Mouse (Mus musculus) stomach, embryonic 15.5 days (tissue): ENCODE data around the gene Rnf144b. TPM values are rescaled to one million over a fixed set of nuclear protein-coding genes. Genes with fewer than 3 reads are reported as not detected.

Experiments
- ATAC-seq: fragments of 200-750 bp; cut with Nextera tagmentation; 2 replicates; pipeline ENCODE4 v1.8.0; 2017; ENCODE audit warnings: low read depth, moderate number of reproducible peaks, moderate TSS enrichment; ENCODE audit not compliant: insufficient read depth, low FRiP score
- H3K27ac ChIP-seq: fragments of 300-500 bp; sonication (generic); 2 replicates; pipeline ENCODE4 v1.5.1; 2015; ENCODE audit warnings: mild to moderate bottlenecking, inconsistent platforms
- H3K27me3 ChIP-seq: fragments of 300-500 bp; sonication (generic); replicated peaks from 2 replicates; pipeline ENCODE4 v1.6.1; 2015; ENCODE audit warnings: inconsistent platforms
- H3K36me3 ChIP-seq: fragments of 300-500 bp; sonication (generic); 2 replicates; pipeline ENCODE4 v1.6.1; 2015; ENCODE audit warnings: inconsistent platforms
- H3K4me1 ChIP-seq: fragments of 300-500 bp; sonication (generic); 2 replicates; pipeline ENCODE4 v1.6.1; 2015; ENCODE audit warnings: inconsistent platforms
- H3K4me2 ChIP-seq: fragments of 300-500 bp; sonication (generic); 2 replicates; pipeline ENCODE4 v1.6.1; 2015; ENCODE audit warnings: mild to moderate bottlenecking, inconsistent platforms
- H3K4me3 ChIP-seq: fragments of 300-500 bp; sonication (generic); replicated peaks from 2 replicates; pipeline ENCODE4 v1.5.1; 2015; ENCODE audit warnings: inconsistent platforms
- H3K9ac ChIP-seq: fragments of 300-500 bp; sonication (generic); 2 replicates; pipeline ENCODE4 v1.6.1; 2015; ENCODE audit warnings: inconsistent platforms
- H3K9me3 ChIP-seq: fragments of 300-500 bp; sonication (generic); 2 replicates; pipeline ENCODE4 v1.6.1; 2016; ENCODE audit warnings: inconsistent platforms
- whole genome bisulfite sequencing: fragments of 180-500 bp; shearing (Covaris S2); methylation state at CpG from one replicate; pipeline ENCODE4 v1.1.7; 2015; 5-methylcytosine and 5-hydroxymethylcytosine counted together
- polyA plus RNA-seq: library from polyadenylated mRNA; unstranded; fragments of >200 nt; fragmentation: Nextera tagmentation; extraction: Ambion mirVana; gene quantifications from 2 replicates; pipeline ENCODE4 v1.2.1, GENCODE M21; 2015

Gene Rnf144b
- polyA plus RNA-seq, 1 experiment from 2014 or later = 2.0 TPM

GRCm38 (mm10) chr13:47156841-47157240 is 34.4 kb downstream of the Rnf144b start:
- WGBS = 36% methylated on average over 5 of the region's 5 CpGs
- H3K36me3 ChIP-seq = no peaks in the 10 kb centered on the region
- H3K27ac ChIP-seq = no peak overlapping the region
- no peaks in the 10 kb centered on the region for H3K4me1 ChIP-seq
- H3K27me3 ChIP-seq = no peaks in the 10 kb centered on the region
- no peak overlapping the region for H3K9ac ChIP-seq
- no peaks in the 10 kb centered on the region for H3K9me3 ChIP-seq
- no peak for ATAC-seq
- H3K4me2 ChIP-seq = no peak overlapping the region
- H3K4me3 ChIP-seq = no peak overlapping the region

GRCm38 (mm10) chr13:47162001-47162400 is 39.5 kb downstream of the Rnf144b start:
- no peak for ATAC-seq
- Histone ChIP-seq H3K9me3 (no peaks in the 10 kb centered on the region), H3K4me3 (no peak overlapping the region), H3K36me3 (no peaks in the 10 kb centered on the region), H3K27me3 (no peaks in the 10 kb centered on the region), H3K9ac (no peak overlapping the region), H3K4me2 (no peak overlapping the region), H3K27ac (no peak overlapping the region), H3K4me1 (no peaks in the 10 kb centered on the region)
- 81% methylated on average over 5 of the region's 5 CpGs for WGBS

- Histone ChIP-seq H3K27me3 (no peaks in the 10 kb centered on the region), H3K4me1 (no peaks in the 10 kb centered on the region), H3K4me3 (no peak overlapping the region), H3K9ac (no peak overlapping the region), H3K36me3 (no peaks in the 10 kb centered on the region), H3K27ac (no peak overlapping the region), H3K4me2 (no peak overlapping the region), H3K9me3 (no peaks in the 10 kb centered on the region)
- WGBS = 71% methylated on average over 5 of the region's 5 CpGs
- no peak for ATAC-seq
Measured at GRCm38 (mm10) chr13:47164732-47165131, 42.3 kb downstream of the Rnf144b start.

- Histone ChIP-seq H3K27ac (no peak overlapping the region), H3K9me3 (no peaks in the 10 kb centered on the region), H3K4me3 (no peak overlapping the region), H3K27me3 (no peaks in the 10 kb centered on the region), H3K9ac (no peak overlapping the region), H3K4me1 (no peaks in the 10 kb centered on the region), H3K4me2 (no peak overlapping the region), H3K36me3 (no peaks in the 10 kb centered on the region)
- ATAC-seq = no peak
- WGBS = 88% methylated on average over 2 of the region's 2 CpGs
Measured at GRCm38 (mm10) chr13:47165261-47165660, 42.8 kb downstream of the Rnf144b start.

GRCm38 (mm10) chr13:47168484-47168883 is 46.0 kb downstream of the Rnf144b start:
- no peak overlapping the region for H3K4me3 ChIP-seq
- H3K4me1 ChIP-seq = no peaks in the 10 kb centered on the region
- no peak overlapping the region for H3K27ac ChIP-seq
- no peak overlapping the region for H3K4me2 ChIP-seq
- no peak overlapping the region for H3K9ac ChIP-seq
- 24% methylated on average over 11 of the region's 11 CpGs for WGBS
- no peaks in the 10 kb centered on the region for H3K36me3 ChIP-seq
- H3K9me3 ChIP-seq = no peaks in the 10 kb centered on the region
- no peak for ATAC-seq
- no peaks in the 10 kb centered on the region for H3K27me3 ChIP-seq

GRCm38 (mm10) chr13:47170026-47170425 is 47.6 kb downstream of the Rnf144b start:
- no peak overlapping the region for H3K27ac ChIP-seq
- no peaks in the 10 kb centered on the region for H3K9me3 ChIP-seq
- H3K4me3 ChIP-seq = no peak overlapping the region
- no peak overlapping the region for H3K4me2 ChIP-seq
- WGBS = 74% methylated on average over 4 of the region's 4 CpGs
- H3K4me1 ChIP-seq = no peaks in the 10 kb centered on the region
- no peaks in the 10 kb centered on the region for H3K27me3 ChIP-seq
- H3K36me3 ChIP-seq = no peaks in the 10 kb centered on the region
- H3K9ac ChIP-seq = no peak overlapping the region
- ATAC-seq = no peak

- Histone ChIP-seq H3K4me1 (no peaks in the 10 kb centered on the region), H3K4me3 (no peak overlapping the region), H3K4me2 (no peak overlapping the region), H3K36me3 (no peaks in the 10 kb centered on the region), H3K27me3 (no peaks in the 10 kb centered on the region), H3K9me3 (no peaks in the 10 kb centered on the region), H3K27ac (peak overlapping the region; percentile 5), H3K9ac (no peak overlapping the region)
- ATAC-seq = no peak
- 66% methylated on average over 13 of the region's 13 CpGs for WGBS
Measured at GRCm38 (mm10) chr13:47170811-47171555, 48.5 kb downstream of the Rnf144b start.

GRCm38 (mm10) chr13:47172891-47173290 is 50.4 kb downstream of the Rnf144b start:
- no peak overlapping the region for H3K4me3 ChIP-seq
- H3K4me1 ChIP-seq = no peaks in the 10 kb centered on the region
- no peak overlapping the region for H3K27ac ChIP-seq
- 63% methylated on average over 10 of the region's 10 CpGs for WGBS
- H3K27me3 ChIP-seq = no peaks in the 10 kb centered on the region
- H3K9me3 ChIP-seq = no peaks in the 10 kb centered on the region
- no peak overlapping the region for H3K4me2 ChIP-seq
- no peak overlapping the region for H3K9ac ChIP-seq
- no peak for ATAC-seq
- H3K36me3 ChIP-seq = no peaks in the 10 kb centered on the region

- no peaks in the 10 kb centered on the region for H3K27me3 ChIP-seq
- no peak overlapping the region for H3K27ac ChIP-seq
- ATAC-seq = no peak; the same call in 1 of the 2 replicates
- H3K4me3 ChIP-seq = no peak overlapping the region
- no peaks in the 10 kb centered on the region for H3K9me3 ChIP-seq
- no peaks in the 10 kb centered on the region for H3K4me1 ChIP-seq
- no peak overlapping the region for H3K4me2 ChIP-seq
- H3K9ac ChIP-seq = no peak overlapping the region
- WGBS = 64% methylated on average over 8 of the region's 8 CpGs
- H3K36me3 ChIP-seq = no peaks in the 10 kb centered on the region
Measured at GRCm38 (mm10) chr13:47178182-47178581, 55.7 kb downstream of the Rnf144b start.

GRCm38 (mm10) chr13:47180776-47181175 is 58.3 kb downstream of the Rnf144b start:
- no peak overlapping the region for H3K9ac ChIP-seq
- no peaks in the 10 kb centered on the region for H3K9me3 ChIP-seq
- H3K27me3 ChIP-seq = no peaks in the 10 kb centered on the region
- H3K4me3 ChIP-seq = no peak overlapping the region
- H3K36me3 ChIP-seq = no peaks in the 10 kb centered on the region
- H3K4me2 ChIP-seq = no peak overlapping the region
- no peak for ATAC-seq
- H3K4me1 ChIP-seq = no peaks in the 10 kb centered on the region
- WGBS = 63% methylated on average over 7 of the region's 7 CpGs
- H3K27ac ChIP-seq = no peak overlapping the region

GRCm38 (mm10) chr13:47182366-47182765 is 59.9 kb downstream of the Rnf144b start:
- H3K27me3 ChIP-seq = no peaks in the 10 kb centered on the region
- WGBS = 84% methylated on average over 5 of the region's 5 CpGs
- H3K9ac ChIP-seq = no peak overlapping the region
- no peak overlapping the region for H3K4me2 ChIP-seq
- H3K9me3 ChIP-seq = no peaks in the 10 kb centered on the region
- no peak overlapping the region for H3K4me3 ChIP-seq
- H3K27ac ChIP-seq = no peak overlapping the region
- ATAC-seq = no peak
- no peaks in the 10 kb centered on the region for H3K36me3 ChIP-seq
- no peaks in the 10 kb centered on the region for H3K4me1 ChIP-seq

GRCm38 (mm10) chr13:47183033-47183730 is 60.7 kb downstream of the Rnf144b start:
- Histone ChIP-seq H3K9me3 (no peaks in the 10 kb centered on the region), H3K9ac (no peak overlapping the region), H3K27ac (no peak overlapping the region), H3K36me3 (no peaks in the 10 kb centered on the region), H3K27me3 (no peaks in the 10 kb centered on the region), H3K4me1 (no peaks in the 10 kb centered on the region), H3K4me3 (no peak overlapping the region), H3K4me2 (no peak overlapping the region)
- 81% methylated on average over 9 of the region's 9 CpGs for WGBS
- ATAC-seq = no peak
